Mouse (Mus musculus) thymus, adult 2 months (tissue): ENCODE data around the gene Mthfr.

Source experiments
- CTCF ChIP-seq: fragments of 200-500 bp; IDR thresholded peaks from 2 replicates; pipeline ENCODE4 v1.5.1; 2012; ENCODE audit warnings: mild to moderate bottlenecking, control low read depth, low read length, moderate library complexity, borderline replicate concordance; ENCODE audit not compliant: control insufficient read depth, poor library complexity, insufficient read depth; ENCODE audit errors: extremely low read depth
- POLR2A ChIP-seq: fragments of 200-500 bp; IDR thresholded peaks from 2 replicates; pipeline ENCODE4 v1.6.1; 2012; ENCODE audit warnings: mild to moderate bottlenecking, low read length, control low read depth, moderate library complexity; ENCODE audit not compliant: control insufficient read depth, poor library complexity, insufficient read depth; ENCODE audit errors: extremely low read depth

- TF ChIP-seq CTCF (no peak), POLR2A (no peak)
Measured at GRCm38 (mm10) chr4:148085907-148086305, 47.0 kb downstream of the Mthfr start.
